Mouse (Mus musculus): ENCODE data around the gene Tmem211.

GRCm38 (mm10) chr5:113285541-113285940, 58.8 kb downstream of the Tmem211 start:
- TF ChIP-seq CTCF (conservative IDR thresholded peaks at IDR 0.05; ENCODE audit: insufficient read depth, insufficient read length, low read depth, low read length) (no peak), POLR2A (IDR thresholded peaks at IDR 0.05; ENCODE audit: low read depth, low read length) (no peak)

Data from kidney, adult 2 months (tissue).